Mouse (Mus musculus) T-cell, adult 2 months (primary cell): ENCODE data around the gene Hoxd8.
A peak's percentile ranks its signal among the peaks of the same experiment; 100 is the strongest.

Experiments
- DNase-seq: peaks from one replicate; pipeline ENCODE4 v3.0.0; 2022; ENCODE audit warnings: low spot score

Hoxd8 gene

GRCm38 (mm10) chr2:74669650-74670235 is 34.7 kb upstream of the Hoxd8 start:
- DNase-seq = no peak

- no peak for DNase-seq
Observed at GRCm38 (mm10) chr2:74670632-74671188, 33.7 kb upstream of the Hoxd8 start.

- DNase-seq = no peak
Observed at GRCm38 (mm10) chr2:74671847-74672246, 32.6 kb upstream of the Hoxd8 start.

- peak; percentile 43 for DNase-seq
Observed at GRCm38 (mm10) chr2:74672481-74673362, 31.7 kb upstream of the Hoxd8 start.

GRCm38 (mm10) chr2:74673835-74674425 is 30.5 kb upstream of the Hoxd8 start:
- no peak for DNase-seq

GRCm38 (mm10) chr2:74674881-74675665 is 29.3 kb upstream of the Hoxd8 start, which contains the start of gene Hoxd12:
Gene Hoxd12 (plus strand): TSS chr2:74675013.
- DNase-seq = no peak

- no peak for DNase-seq
Observed at GRCm38 (mm10) chr2:74675666-74676282, 28.6 kb upstream of the Hoxd8 start.

GRCm38 (mm10) chr2:74676376-74677052 is 27.9 kb upstream of the Hoxd8 start:
- DNase-seq = no peak

GRCm38 (mm10) chr2:74677106-74677505 is 27.3 kb upstream of the Hoxd8 start:
- no peak for DNase-seq

- no peak for DNase-seq
Observed at GRCm38 (mm10) chr2:74678891-74679595, 25.4 kb upstream of the Hoxd8 start, which contains the start of gene Hoxd11. Gene Hoxd11 (plus strand): TSS chr2:74679557.

GRCm38 (mm10) chr2:74679596-74679971 is 24.8 kb upstream of the Hoxd8 start:
- no peak for DNase-seq

GRCm38 (mm10) chr2:74679980-74680379 is 24.4 kb upstream of the Hoxd8 start:
- no peak for DNase-seq

- DNase-seq = no peak
Observed at GRCm38 (mm10) chr2:74680561-74681398, 23.6 kb upstream of the Hoxd8 start.

GRCm38 (mm10) chr2:74681594-74682531 is 22.6 kb upstream of the Hoxd8 start:
- no peak for DNase-seq

- no peak for DNase-seq
Observed at GRCm38 (mm10) chr2:74682796-74683195, 21.6 kb upstream of the Hoxd8 start.

GRCm38 (mm10) chr2:74683471-74683951 is 20.9 kb upstream of the Hoxd8 start:
- DNase-seq = no peak

GRCm38 (mm10) chr2:74684106-74684505 is 20.3 kb upstream of the Hoxd8 start:
- DNase-seq = no peak

GRCm38 (mm10) chr2:74685059-74685603 is 19.3 kb upstream of the Hoxd8 start:
- no peak for DNase-seq
